Mouse (Mus musculus): Measurements from ENCODE around the gene Astn2.

The Astn2 gene

GRCm38 (mm10) chr4:65496463-65496834 lies 908.0 kb downstream of the Astn2 start:
- peak; percentile 67 for DNase-seq

- DNase-seq, result no peak
Measured at GRCm38 (mm10) chr4:65495705-65496462, 908.5 kb downstream of the Astn2 start.

GRCm38 (mm10) chr4:65491541-65491940 lies 912.9 kb downstream of the Astn2 start:
- DNase-seq, result no peak

GRCm38 (mm10) chr4:65489711-65490110 lies 914.7 kb downstream of the Astn2 start:
- no peak for DNase-seq

- no peak for DNase-seq
Measured at GRCm38 (mm10) chr4:65481632-65482031, 922.8 kb downstream of the Astn2 start.

GRCm38 (mm10) chr4:65477106-65477505 lies 927.3 kb downstream of the Astn2 start:
- DNase-seq, result peak; percentile 6

GRCm38 (mm10) chr4:65475925-65476560 lies 928.4 kb downstream of the Astn2 start:
- no peak for DNase-seq

GRCm38 (mm10) chr4:65473141-65473540 lies 931.3 kb downstream of the Astn2 start:
- no peak for DNase-seq

- no peak for DNase-seq
Measured at GRCm38 (mm10) chr4:65449171-65449570, 955.2 kb downstream of the Astn2 start.

- DNase-seq, result no peak
Measured at GRCm38 (mm10) chr4:65441746-65442145, 962.7 kb downstream of the Astn2 start.

GRCm38 (mm10) chr4:65430804-65431203 lies 973.6 kb downstream of the Astn2 start:
- peak; percentile 25 for DNase-seq

- DNase-seq, result no peak
Measured at GRCm38 (mm10) chr4:65427480-65427879, 976.9 kb downstream of the Astn2 start.

- DNase-seq, result no peak
Measured at GRCm38 (mm10) chr4:65426437-65426836, 978.0 kb downstream of the Astn2 start.

GRCm38 (mm10) chr4:65423068-65423625 lies 981.3 kb downstream of the Astn2 start:
- DNase-seq, result no peak

GRCm38 (mm10) chr4:65421272-65421671 lies 983.1 kb downstream of the Astn2 start:
- no peak for DNase-seq

GRCm38 (mm10) chr4:65420511-65420931 lies 983.9 kb downstream of the Astn2 start:
- peak; percentile 44 for DNase-seq

- DNase-seq, result no peak
Measured at GRCm38 (mm10) chr4:65415507-65415906, 988.9 kb downstream of the Astn2 start.

- no peak for DNase-seq
Measured at GRCm38 (mm10) chr4:65402836-65403634, 1001.4 kb downstream of the Astn2 start.

GRCm38 (mm10) chr4:65402286-65402685 lies 1002.1 kb downstream of the Astn2 start:
- no peak for DNase-seq

GRCm38 (mm10) chr4:65399457-65399856 lies 1005.0 kb downstream of the Astn2 start:
- DNase-seq, result no peak

- no peak for DNase-seq
Measured at GRCm38 (mm10) chr4:65396806-65397205, 1007.6 kb downstream of the Astn2 start.

- no peak for DNase-seq
Measured at GRCm38 (mm10) chr4:65391001-65391400, 1013.4 kb downstream of the Astn2 start.

GRCm38 (mm10) chr4:65383070-65383469 lies 1021.3 kb downstream of the Astn2 start:
- DNase-seq, result no peak

All from liver (tissue).